Mouse (Mus musculus) liver, embryonic 14.5 days (tissue): ENCODE measurements around the gene Sdhc.

ENCODE experiments used
- CTCF ChIP-seq: IDR thresholded peaks from 2 replicates; pipeline ENCODE4 v1.5.1; 2016; ENCODE audit warnings: antibody characterized with exemption, low read depth, control low read depth
- EP300 ChIP-seq: IDR thresholded peaks from 2 replicates; pipeline ENCODE4 v1.6.1; 2016; ENCODE audit warnings: antibody characterized with exemption, low read depth

DNA sequence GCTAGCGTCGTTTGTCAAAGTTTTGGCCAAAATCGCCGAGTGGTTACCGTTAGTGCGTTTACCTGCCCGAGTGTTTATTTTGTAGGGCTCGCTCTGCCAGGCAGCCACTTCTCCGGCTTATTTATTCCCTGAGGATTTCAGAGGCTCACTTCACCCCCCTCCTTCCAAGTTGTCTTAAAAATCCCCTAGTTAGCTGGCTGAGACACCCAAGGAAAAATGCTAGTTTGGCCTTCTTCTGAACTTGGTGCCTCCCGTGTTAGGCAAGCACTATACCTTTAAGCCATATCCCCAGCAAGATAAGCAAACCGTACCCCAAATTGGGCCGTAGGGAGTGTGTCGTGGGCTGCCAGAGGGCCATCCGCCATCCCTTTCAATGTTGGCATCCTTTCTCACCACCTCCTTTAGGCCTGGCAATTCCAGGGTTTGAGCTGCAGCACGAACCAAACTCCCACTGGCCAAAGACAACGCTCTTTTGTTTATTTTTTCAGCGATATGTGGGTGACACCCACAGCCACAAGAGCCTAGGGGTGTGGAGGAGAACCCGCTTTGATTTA lies 512 bp upstream of the Sdhc start:
- TF ChIP-seq CTCF (no peak), EP300 (no peak)
